Mouse (Mus musculus) lung, embryonic 16.5 days (tissue): ENCODE results near the gene Prkag1. TPM values are rescaled to one million over a fixed set of nuclear protein-coding genes. Genes with fewer than 3 reads are reported as not detected.
A peak's percentile ranks its signal among the peaks of the same experiment; 100 is the strongest.
"Not testable (repeated sequence)": the region's sequence is repeated elsewhere in the genome, so short reads cannot be mapped to it uniquely, and the experiment has no call there.

Experiments used
- ATAC-seq: fragments of 200-750 bp; cut with Nextera tagmentation; 2 replicates; pipeline ENCODE4 v1.8.0; 2017; ENCODE audit warnings: low read depth, mild to moderate bottlenecking, moderate library complexity
- H3K27ac ChIP-seq: fragments of 300-500 bp; sonication (generic); 2 replicates; pipeline ENCODE4 v1.5.1; 2014; ENCODE audit warnings: mild to moderate bottlenecking, control low read depth, low read length
- H3K27me3 ChIP-seq: fragments of 300-500 bp; sonication (generic); 2 replicates; pipeline ENCODE4 v1.6.1; 2014; ENCODE audit warnings: low read depth, low read length, mixed read lengths; ENCODE audit not compliant: control insufficient read depth, insufficient read depth
- H3K36me3 ChIP-seq: fragments of 300-500 bp; sonication (generic); 2 replicates; pipeline ENCODE4 v1.6.1; 2014; ENCODE audit warnings: low read length; ENCODE audit not compliant: control insufficient read depth, insufficient read depth
- H3K4me1 ChIP-seq: fragments of 300-500 bp; sonication (generic); replicated peaks from 2 replicates; pipeline ENCODE4 v1.6.1; 2014; ENCODE audit warnings: low read length, mixed read lengths; ENCODE audit not compliant: control insufficient read depth, insufficient read depth
- H3K4me2 ChIP-seq: fragments of 300-500 bp; sonication (generic); 2 replicates; pipeline ENCODE4 v1.6.1; 2014; ENCODE audit warnings: low read depth, low read length, control low read depth
- H3K4me3 ChIP-seq: fragments of 300-500 bp; sonication (generic); 2 replicates; pipeline ENCODE4 v1.5.1; 2014; ENCODE audit warnings: mild to moderate bottlenecking, low read length, control low read depth
- H3K9ac ChIP-seq: fragments of 300-500 bp; sonication (generic); 2 replicates; pipeline ENCODE4 v1.6.1; 2014; ENCODE audit warnings: low read length, control low read depth
- H3K9me3 ChIP-seq: fragments of 300-500 bp; sonication (generic); 2 replicates; pipeline ENCODE4 v1.6.1; 2016; ENCODE audit warnings: low read length; ENCODE audit not compliant: control insufficient read depth
- WGBS: fragments of 180-500 bp; shearing (Covaris S2); extraction: QIAGEN DNeasy Blood & Tissue Kit; methylation state at CpG from one replicate; pipeline ENCODE4 v1.1.7; 2014; 5-methylcytosine and 5-hydroxymethylcytosine counted together
- polyA plus RNA-seq: library from polyadenylated mRNA; unstranded; fragments of >200 nt; fragmentation: Nextera tagmentation; extraction: Ambion mirVana; gene quantifications from 2 replicates; pipeline ENCODE4 v1.2.1, GENCODE M21; 2015

The Prkag1 gene
- polyA plus RNA-seq, 1 experiment from 2014 or later, result 106 TPM

DNA sequence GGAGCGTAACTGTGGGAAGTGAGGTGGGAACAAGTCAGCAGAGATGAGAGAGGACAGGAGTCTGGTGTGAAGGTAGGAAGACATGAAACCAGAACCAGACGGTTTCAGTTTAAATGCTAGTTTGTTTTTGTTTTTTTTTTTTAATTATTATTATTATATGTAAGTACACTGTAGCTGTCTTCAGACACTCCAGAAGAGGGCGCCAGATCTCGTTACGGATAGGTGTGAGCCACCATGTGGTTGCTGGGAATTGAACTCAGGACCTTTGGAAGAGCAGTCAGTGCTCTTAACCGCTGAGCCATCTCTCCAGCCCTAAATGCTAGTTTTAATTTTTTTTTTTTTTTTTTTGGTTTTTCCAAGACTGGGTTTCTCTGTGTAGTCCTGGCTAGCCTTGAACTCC, 21.1 kb downstream of the Prkag1 start:
- H3K27ac ChIP-seq, ATAC-seq, H3K4me2 ChIP-seq, H3K9me3 ChIP-seq, H3K4me3 ChIP-seq, H3K9ac ChIP-seq: not testable (repeated sequence)
- H3K36me3 ChIP-seq, result peaks cover 20% of the 10 kb centered on the region
- peaks cover 27% of the 10 kb centered on the region for H3K4me1 ChIP-seq
- peaks cover 50% of the 10 kb centered on the region for H3K27me3 ChIP-seq
- WGBS, result 69% methylated on average over 6 of the region's 6 CpGs

DNA sequence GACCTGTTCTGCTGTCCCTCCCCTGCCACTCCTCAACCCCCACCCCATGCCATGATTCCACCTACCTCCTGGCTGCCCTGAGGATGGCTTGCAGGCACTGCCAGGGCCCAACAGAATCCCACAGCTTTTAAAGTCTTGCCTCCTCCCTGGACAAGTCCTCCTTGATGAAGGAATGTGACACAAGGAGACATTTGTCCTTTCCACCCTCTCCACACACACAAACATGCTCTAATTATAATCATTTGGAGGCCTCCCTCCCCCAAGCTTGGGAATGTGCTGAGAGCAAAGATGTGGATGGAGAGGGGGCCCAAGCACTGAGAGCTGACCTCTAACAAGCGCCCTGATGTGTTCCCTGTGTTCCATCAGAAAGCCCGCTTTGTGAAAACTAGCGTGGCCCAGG, 21.9 kb downstream of the Prkag1 start, which contains the start of gene Ddn:
Ddn (minus strand) TSS at position 101 of the 400 bp plus-strand sequence.
- Histone ChIP-seq H3K9me3 (no peaks in the 10 kb centered on the region), H3K4me3 (no peak within 1 kb of the TSS; the same call in 1 of the 2 replicates), H3K4me2 (peak within 1 kb of the TSS; percentile 82; the same call in 1 of the 2 replicates), H3K27ac (no peak within 1 kb of the TSS), H3K36me3 (peaks cover 16% of the 10 kb centered on the region), H3K27me3 (peaks cover 58% of the 10 kb centered on the region), H3K4me1 (peaks cover 29% of the 10 kb centered on the region), H3K9ac (peak within 1 kb of the TSS; percentile 59; the same call in 1 of the 2 replicates)
- WGBS, result 45% methylated on average over 3 of the region's 3 CpGs
- no peak for ATAC-seq

- peaks cover 29% of the 10 kb centered on the region for H3K4me1 ChIP-seq
- WGBS, result 12% methylated on average over 6 of the region's 6 CpGs
- no peak for ATAC-seq
- no peak overlapping the region; the same call in 1 of the 2 replicates for H3K4me3 ChIP-seq
- H3K27ac ChIP-seq, result no peak overlapping the region
- no peak overlapping the region for H3K4me2 ChIP-seq
- no peaks in the 10 kb centered on the region for H3K9me3 ChIP-seq
- peaks cover 65% of the 10 kb centered on the region for H3K27me3 ChIP-seq
- peaks cover 15% of the 10 kb centered on the region for H3K36me3 ChIP-seq
- peak overlapping the region; percentile 59; the same call in 1 of the 2 replicates for H3K9ac ChIP-seq
Measured at GRCm38 (mm10) chr15:98808651-98809134, 22.6 kb downstream of the Prkag1 start.

DNA sequence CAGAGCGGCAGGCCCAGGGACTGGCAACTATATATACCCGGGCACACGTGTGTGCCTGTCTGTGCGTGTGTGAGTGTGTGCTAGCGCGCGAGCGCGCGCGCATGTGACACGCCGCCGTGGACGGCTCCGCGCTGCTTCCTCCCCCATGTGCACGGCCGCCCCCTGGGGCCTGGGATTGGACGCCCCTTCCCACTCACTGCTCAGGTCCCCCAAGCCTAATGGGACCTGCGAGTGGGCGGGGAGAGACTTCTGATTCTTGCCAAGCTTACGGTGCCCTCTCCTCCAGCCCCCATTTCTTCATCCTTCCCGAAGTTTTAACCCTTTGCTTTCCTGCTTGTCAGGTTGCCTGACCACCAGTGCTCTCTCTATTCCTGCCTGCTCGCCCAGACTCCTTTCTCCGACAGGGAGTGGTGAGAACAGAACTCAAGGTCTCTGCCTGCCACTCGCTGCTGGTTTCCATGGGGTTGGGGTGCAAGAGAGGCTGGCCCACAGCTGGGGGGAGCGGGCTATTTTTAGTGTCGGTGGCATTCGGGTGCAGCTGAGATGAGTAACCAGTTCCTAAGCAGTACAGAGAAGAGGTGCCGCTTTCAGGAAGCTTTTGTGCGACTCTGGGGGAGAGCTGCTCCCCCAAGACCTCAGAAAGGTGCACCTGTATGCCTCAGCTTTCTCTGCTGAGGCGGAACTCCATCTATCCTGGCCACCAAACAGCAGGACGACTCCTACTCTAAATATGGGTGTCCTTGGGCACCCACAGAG, 23.2 kb downstream of the Prkag1 start:
- H3K9ac ChIP-seq, result peak overlapping the region; percentile 59
- H3K36me3 ChIP-seq, result peaks cover 13% of the 10 kb centered on the region
- WGBS, result 2% methylated on average over 29 of the region's 34 CpGs
- peak overlapping the region; percentile 82 for H3K4me2 ChIP-seq
- H3K27ac ChIP-seq, result no peak overlapping the region
- peaks cover 71% of the 10 kb centered on the region for H3K27me3 ChIP-seq
- peaks cover 29% of the 10 kb centered on the region for H3K4me1 ChIP-seq
- no peaks in the 10 kb centered on the region for H3K9me3 ChIP-seq
- peak overlapping the region; percentile 47 for H3K4me3 ChIP-seq
- peak; percentile 16; the same call in 1 of the 2 replicates for ATAC-seq

- no peak overlapping the region for H3K27ac ChIP-seq
- peak overlapping the region; percentile 82 for H3K4me2 ChIP-seq
- H3K4me1 ChIP-seq, result peaks cover 29% of the 10 kb centered on the region
- peaks cover 4% of the 10 kb centered on the region; the same call in 1 of the 2 replicates for H3K36me3 ChIP-seq
- peak; percentile 29; the same call in 1 of the 2 replicates for ATAC-seq
- peaks cover 80% of the 10 kb centered on the region for H3K27me3 ChIP-seq
- 2% methylated on average over 58 of the region's 58 CpGs for WGBS
- H3K9ac ChIP-seq, result peak overlapping the region; percentile 48; the same call in 1 of the 2 replicates
- peak overlapping the region; percentile 47 for H3K4me3 ChIP-seq
- no peaks in the 10 kb centered on the region for H3K9me3 ChIP-seq
Measured at GRCm38 (mm10) chr15:98806809-98807770, 24.2 kb downstream of the Prkag1 start.

DNA sequence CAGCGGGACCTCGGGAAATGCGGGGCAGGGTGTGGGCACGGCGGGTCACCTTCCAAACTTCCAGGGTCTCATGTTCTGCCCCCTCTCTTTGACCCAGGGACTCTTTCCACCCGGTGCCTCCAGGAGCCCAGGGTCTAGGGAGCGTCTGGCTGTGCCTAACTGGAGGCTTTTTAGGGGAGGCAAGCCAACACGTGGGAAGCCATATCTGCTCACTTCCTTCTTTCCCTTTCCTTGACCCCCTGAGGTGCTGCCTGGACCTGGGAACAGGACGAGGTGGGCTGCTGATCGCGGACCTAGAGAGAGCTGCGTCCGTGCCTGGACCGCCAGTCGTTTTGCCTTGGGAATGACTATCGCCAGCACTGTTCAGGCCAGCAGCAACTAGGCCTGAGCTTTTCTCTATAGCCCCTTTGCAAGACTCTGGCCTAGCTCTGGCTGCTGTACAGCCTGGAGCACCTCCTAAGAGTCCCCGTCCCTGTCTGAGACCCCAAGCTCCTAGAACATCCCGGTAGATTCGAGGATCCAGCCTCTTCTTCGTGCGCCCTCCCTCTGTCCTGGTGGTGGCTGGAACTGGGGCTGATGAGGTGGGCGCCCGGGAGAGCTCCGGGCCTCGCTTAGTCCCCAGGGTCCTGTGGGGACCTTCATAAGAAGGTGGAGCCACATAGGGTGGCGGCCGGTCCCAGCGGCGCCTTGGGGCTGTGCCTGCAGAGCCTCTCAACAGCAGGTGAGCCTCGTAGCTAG, 25.1 kb downstream of the Prkag1 start:
- H3K4me1 ChIP-seq, result peaks cover 29% of the 10 kb centered on the region
- 16% methylated on average over 30 of the region's 30 CpGs for WGBS

GRCm38 (mm10) chr15:98805324-98806040, 25.8 kb downstream of the Prkag1 start:
- 1% methylated on average over 64 of the region's 64 CpGs for WGBS
- Histone ChIP-seq H3K27me3 (peaks cover 93% of the 10 kb centered on the region), H3K9me3 (no peaks in the 10 kb centered on the region), H3K9ac (peak overlapping the region; percentile 63), H3K4me1 (peaks cover 29% of the 10 kb centered on the region), H3K4me2 (peak overlapping the region; percentile 93), H3K36me3 (no peaks in the 10 kb centered on the region), H3K4me3 (peak overlapping the region; percentile 55), H3K27ac (no peak overlapping the region)
- peak; percentile 57; the same call in 1 of the 2 replicates for ATAC-seq

More for the DNA sequence above, 25.1 kb downstream of the Prkag1 start:
- peaks cover 4% of the 10 kb centered on the region; the same call in 1 of the 2 replicates for H3K36me3 ChIP-seq
- H3K27me3 ChIP-seq, result peaks cover 87% of the 10 kb centered on the region
- no peak overlapping the region for H3K27ac ChIP-seq
- 0 out of 2 replicates have a peak, but pooled peaks have one; percentile 3 for ATAC-seq
- H3K4me2 ChIP-seq, result peak overlapping the region; percentile 82
- H3K9ac ChIP-seq, result peak overlapping the region; percentile 48; the same call in 1 of the 2 replicates
- no peaks in the 10 kb centered on the region for H3K9me3 ChIP-seq
- peak overlapping the region; percentile 47 for H3K4me3 ChIP-seq

DNA sequence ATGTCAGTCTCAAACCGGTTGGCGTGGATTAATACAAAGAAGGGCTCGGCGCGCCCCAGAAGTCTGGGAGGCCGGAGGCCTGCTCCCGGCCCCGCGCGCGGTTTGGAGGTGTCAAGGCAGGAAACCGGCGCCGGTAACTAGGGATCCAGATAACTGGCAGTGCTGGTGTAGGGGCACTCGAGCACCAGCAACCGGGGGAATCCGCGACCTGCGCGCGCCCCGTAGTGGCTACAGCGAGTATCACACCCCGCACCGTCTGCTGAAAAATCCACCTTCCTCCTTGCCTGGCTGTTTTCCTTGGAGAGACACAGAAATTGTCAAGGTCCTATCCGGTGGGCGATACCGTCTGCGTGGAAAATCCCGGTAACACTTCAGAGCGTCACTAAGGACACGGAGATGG, 27.3 kb downstream of the Prkag1 start:
- H3K36me3 ChIP-seq, result no peaks in the 10 kb centered on the region
- under 1% methylated on average over 32 of the region's 32 CpGs for WGBS
- H3K9me3 ChIP-seq, result no peaks in the 10 kb centered on the region
- H3K9ac ChIP-seq, result no peak overlapping the region
- peak overlapping the region; percentile 38; the same call in 1 of the 2 replicates for H3K4me2 ChIP-seq
- no peak overlapping the region for H3K27ac ChIP-seq
- H3K4me1 ChIP-seq, result peaks cover 29% of the 10 kb centered on the region
- 0 out of 2 replicates have a peak overlapping the region, but pooled peaks have one; percentile 4 for H3K4me3 ChIP-seq
- H3K27me3 ChIP-seq, result peaks cover 95% of the 10 kb centered on the region
- 0 out of 2 replicates have a peak, but pooled peaks have one; percentile 25 for ATAC-seq
